Mouse (Mus musculus) cerebellum, postnatal 14 days (tissue): ENCODE measurements at regions not wholly inside any gene's neighbourhood (a gene's known extent, or its start where the extent isn't known, plus 50 kb on each side); places are given as distances from the start of the nearest gene placed in this dataset.

ENCODE experiments used
- DNase-seq, 2 experiments: peaks; one replicate each; pipeline ENCODE4 v3.0.0; 2021; ENCODE audit warnings: mixed read lengths in 2 of 2

- no peak for DNase-seq
Measured at GRCm38 (mm10) chr15:62962681-62963080, 882.3 kb downstream of the Gsdmc2 start.

GRCm38 (mm10) chr15:62960623-62961022 is 884.4 kb downstream of the Gsdmc2 start:
- DNase-seq: no peak

GRCm38 (mm10) chr15:62958506-62959330 is 886.3 kb downstream of the Gsdmc2 start:
- no peak for DNase-seq

- no peak for DNase-seq
Measured at GRCm38 (mm10) chr15:62954889-62955288, 890.1 kb downstream of the Gsdmc2 start.

- no peak for DNase-seq
Measured at GRCm38 (mm10) chr15:62954322-62954820, 890.6 kb downstream of the Gsdmc2 start.

GRCm38 (mm10) chr15:62953215-62953941 is 891.6 kb downstream of the Gsdmc2 start:
- peak; percentile 1 to 3 for DNase-seq

GRCm38 (mm10) chr15:62952487-62953214 is 892.3 kb downstream of the Gsdmc2 start:
- DNase-seq: no peak

- DNase-seq: no peak
Measured at GRCm38 (mm10) chr15:62939416-62939815, 905.6 kb downstream of the Gsdmc2 start.

- DNase-seq: no peak
Measured at GRCm38 (mm10) chr15:62937756-62938155, 907.2 kb downstream of the Gsdmc2 start.

- peak; percentile 31 to 37 for DNase-seq
Measured at GRCm38 (mm10) chr15:62934522-62935189, 910.3 kb downstream of the Gsdmc2 start.

GRCm38 (mm10) chr15:62920520-62920919 is 924.5 kb downstream of the Gsdmc2 start:
- DNase-seq: no peak

GRCm38 (mm10) chr15:62919264-62919663 is 925.7 kb downstream of the Gsdmc2 start:
- DNase-seq: no peak

GRCm38 (mm10) chr15:62908379-62908778 is 936.6 kb downstream of the Gsdmc2 start:
- no peak for DNase-seq

GRCm38 (mm10) chr15:62907181-62907580 is 937.8 kb downstream of the Gsdmc2 start:
- no peak for DNase-seq

GRCm38 (mm10) chr15:62903047-62903822 is 941.7 kb downstream of the Gsdmc2 start:
- DNase-seq: peak; percentile 98 to 99

- no peak for DNase-seq
Measured at GRCm38 (mm10) chr15:62901955-62902354, 943.0 kb downstream of the Gsdmc2 start.

GRCm38 (mm10) chr15:62889798-62890197 is 955.2 kb downstream of the Gsdmc2 start:
- DNase-seq: no peak

- DNase-seq: no peak
Measured at GRCm38 (mm10) chr15:62885331-62885730, 959.6 kb downstream of the Gsdmc2 start.

GRCm38 (mm10) chr15:62871082-62871766 is 973.8 kb downstream of the Gsdmc2 start:
- no peak for DNase-seq

GRCm38 (mm10) chr15:62862574-62862973 is 982.4 kb downstream of the Gsdmc2 start:
- DNase-seq: no peak

GRCm38 (mm10) chr15:62861422-62861821 is 983.6 kb downstream of the Gsdmc2 start:
- no peak for DNase-seq
